Mouse (Mus musculus): ENCODE data around the gene Nudc. TPM values are rescaled to one million over a fixed set of nuclear protein-coding genes. Genes with fewer than 3 reads are reported as not detected.

Gene Nudc
- polyA plus RNA-seq, 2 experiments = 180 to 184 TPM

DNA sequence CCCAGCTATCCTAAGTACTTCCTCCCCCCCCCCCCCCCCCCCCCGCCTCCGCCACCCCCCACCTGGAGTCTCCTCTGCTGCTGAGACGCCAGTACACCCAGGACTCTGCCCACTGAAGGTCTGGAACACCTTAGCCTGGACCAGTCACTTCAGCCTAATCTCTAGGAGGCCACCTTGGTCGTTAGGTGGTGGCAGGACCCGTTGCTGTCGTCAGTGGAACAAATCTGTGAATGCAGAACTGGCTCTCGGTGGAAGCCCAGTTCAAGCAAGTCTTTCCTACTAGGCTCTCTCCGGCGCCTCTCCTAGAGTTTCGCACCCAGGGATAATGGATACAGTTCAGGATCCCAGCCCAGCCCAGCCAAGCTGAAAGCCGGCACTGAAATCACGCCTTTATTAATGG, 51.9 kb downstream of the Nudc start:
- TF ChIP-seq POLR2A (IDR thresholded peaks at IDR 0.05; ENCODE audit: borderline replicate concordance, extremely low read depth, insufficient read depth, insufficient read length) = no peak
- peaks cover 36% of the 10 kb centered on the region for H3K27me3 ChIP-seq (ENCODE audit: control insufficient read depth, insufficient read depth, low read length)
- H3K4me2 ChIP-seq (replicated peaks; ENCODE audit: low read depth, low read length, severe bottlenecking) = peak overlapping the region; percentile 40
- whole genome bisulfite sequencing = 23% methylated on average over 10 of the region's 12 CpGs
- H3K36me3 ChIP-seq (ENCODE audit: control insufficient read depth, insufficient read depth, low read length) = no peaks in the 10 kb centered on the region
- no peak overlapping the region for H3K9ac ChIP-seq (ENCODE audit: low read depth, low read length, severe bottlenecking)
- ATAC-seq (ENCODE audit: low FRiP score, low read depth) (no peak), DNase-seq (ENCODE audit: low spot score) (no peak)
- peak overlapping the region; percentile 16 for H3K4me3 ChIP-seq (replicated peaks; ENCODE audit: low read length)
- peaks cover 15% of the 10 kb centered on the region for H3K4me1 ChIP-seq (ENCODE audit: control insufficient read depth, insufficient read depth, low read length)
- no peaks in the 10 kb centered on the region for H3K9me3 ChIP-seq (ENCODE audit: control insufficient read depth, low read length)
- H3K27ac ChIP-seq (replicated peaks; ENCODE audit: low read depth, low read length) = no peak overlapping the region

DNA sequence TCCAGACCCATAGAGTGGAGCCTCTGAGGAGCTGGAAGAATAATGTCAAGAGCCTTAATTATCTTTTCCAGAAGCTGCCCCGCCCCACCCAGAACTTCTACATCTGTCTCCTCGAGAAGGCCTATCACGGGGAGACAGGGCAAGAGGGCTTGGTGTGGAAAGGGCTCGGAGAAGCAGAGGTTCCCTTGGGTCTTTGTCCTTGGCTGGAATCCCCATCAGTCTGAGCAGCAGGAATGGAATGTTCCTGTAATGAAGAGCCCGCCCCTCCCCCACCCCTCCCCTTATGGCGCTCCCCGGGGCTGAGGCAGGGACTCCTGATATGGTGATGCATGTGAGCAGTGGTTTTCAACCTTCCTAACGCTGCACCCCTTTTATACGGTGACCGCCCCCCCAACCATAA, 54.0 kb downstream of the Nudc start:
- no peak for ATAC-seq (ENCODE audit: low FRiP score, low read depth)
- DNase-seq (ENCODE audit: low spot score) = no peak
- H3K27me3 ChIP-seq (ENCODE audit: control insufficient read depth, insufficient read depth, low read length) = peaks cover 23% of the 10 kb centered on the region
- TF ChIP-seq POLR2A (IDR thresholded peaks at IDR 0.05; ENCODE audit: borderline replicate concordance, extremely low read depth, insufficient read depth, insufficient read length) = no peak
- no peaks in the 10 kb centered on the region for H3K36me3 ChIP-seq (ENCODE audit: control insufficient read depth, insufficient read depth, low read length)
- H3K27ac ChIP-seq (replicated peaks; ENCODE audit: low read depth, low read length) = no peak overlapping the region
- H3K4me2 ChIP-seq (replicated peaks; ENCODE audit: low read depth, low read length, severe bottlenecking) = no peak overlapping the region
- no peaks in the 10 kb centered on the region for H3K9me3 ChIP-seq (ENCODE audit: control insufficient read depth, low read length)
- no peak overlapping the region for H3K9ac ChIP-seq (ENCODE audit: low read depth, low read length, severe bottlenecking)
- WGBS = 38% methylated on average over 10 of the region's 10 CpGs
- no peak overlapping the region for H3K4me3 ChIP-seq (replicated peaks; ENCODE audit: low read length)
- peaks cover 5% of the 10 kb centered on the region; the same call in 1 of the 2 replicates for H3K4me1 ChIP-seq (ENCODE audit: control insufficient read depth, insufficient read depth, low read length)

- no peak overlapping the region for H3K27ac ChIP-seq (replicated peaks; ENCODE audit: low read depth, low read length)
- H3K9me3 ChIP-seq (ENCODE audit: control insufficient read depth, low read length) = no peaks in the 10 kb centered on the region
- no peak overlapping the region for H3K4me3 ChIP-seq (replicated peaks; ENCODE audit: low read length)
- peaks cover 5% of the 10 kb centered on the region; the same call in 1 of the 2 replicates for H3K4me1 ChIP-seq (ENCODE audit: control insufficient read depth, insufficient read depth, low read length)
- no peak for TF ChIP-seq POLR2A (IDR thresholded peaks at IDR 0.05; ENCODE audit: borderline replicate concordance, extremely low read depth, insufficient read depth, insufficient read length)
- H3K4me2 ChIP-seq (replicated peaks; ENCODE audit: low read depth, low read length, severe bottlenecking) = no peak overlapping the region
- WGBS = 67% methylated on average over 4 of the region's 4 CpGs
- no peaks in the 10 kb centered on the region for H3K36me3 ChIP-seq (ENCODE audit: control insufficient read depth, insufficient read depth, low read length)
- no peak overlapping the region for H3K9ac ChIP-seq (ENCODE audit: low read depth, low read length, severe bottlenecking)
- DNase-seq (ENCODE audit: low spot score) (no peak), ATAC-seq (ENCODE audit: low FRiP score, low read depth) (no peak)
- peaks cover 2% of the 10 kb centered on the region; the same call in 1 of the 2 replicates for H3K27me3 ChIP-seq (ENCODE audit: control insufficient read depth, insufficient read depth, low read length)
These were observed 56.1 kb downstream of the Nudc start for GRCm38 (mm10) chr4:133489489-133490245.

- H3K27ac ChIP-seq (replicated peaks; ENCODE audit: low read depth, low read length) = no peak overlapping the region
- no peak for DNase-seq (ENCODE audit: low spot score)
- no peak overlapping the region for H3K4me2 ChIP-seq (replicated peaks; ENCODE audit: low read depth, low read length, severe bottlenecking)
- H3K4me3 ChIP-seq (replicated peaks; ENCODE audit: low read length) = no peak overlapping the region
- no peaks in the 10 kb centered on the region for H3K36me3 ChIP-seq (ENCODE audit: control insufficient read depth, insufficient read depth, low read length)
- ATAC-seq (ENCODE audit: low FRiP score, low read depth) = no peak
- no peak overlapping the region for H3K9ac ChIP-seq (ENCODE audit: low read depth, low read length, severe bottlenecking)
- WGBS = 69% methylated on average over 20 of the region's 20 CpGs
- H3K9me3 ChIP-seq (ENCODE audit: control insufficient read depth, low read length) = no peaks in the 10 kb centered on the region
- H3K27me3 ChIP-seq (ENCODE audit: control insufficient read depth, insufficient read depth, low read length) = no peaks in the 10 kb centered on the region
- TF ChIP-seq POLR2A (IDR thresholded peaks at IDR 0.05; ENCODE audit: borderline replicate concordance, extremely low read depth, insufficient read depth, insufficient read length) = no peak
- H3K4me1 ChIP-seq (ENCODE audit: control insufficient read depth, insufficient read depth, low read length) = peaks cover 2% of the 10 kb centered on the region; the same call in 1 of the 2 replicates
These were observed 57.0 kb downstream of the Nudc start for GRCm38 (mm10) chr4:133488619-133489392.

- H3K9me3 ChIP-seq (ENCODE audit: control insufficient read depth, low read length) = no peaks in the 10 kb centered on the region
- H3K4me2 ChIP-seq (replicated peaks; ENCODE audit: low read depth, low read length, severe bottlenecking) = no peak overlapping the region
- no peaks in the 10 kb centered on the region for H3K36me3 ChIP-seq (ENCODE audit: control insufficient read depth, insufficient read depth, low read length)
- WGBS = 90% methylated on average over 26 of the region's 26 CpGs
- H3K27ac ChIP-seq (replicated peaks; ENCODE audit: low read depth, low read length) = no peak overlapping the region
- peaks cover 2% of the 10 kb centered on the region; the same call in 1 of the 2 replicates for H3K4me1 ChIP-seq (ENCODE audit: control insufficient read depth, insufficient read depth, low read length)
- DNase-seq (ENCODE audit: low spot score) = no peak
- no peak overlapping the region for H3K9ac ChIP-seq (ENCODE audit: low read depth, low read length, severe bottlenecking)
- no peak for ATAC-seq (ENCODE audit: low FRiP score, low read depth)
- no peak for TF ChIP-seq POLR2A (IDR thresholded peaks at IDR 0.05; ENCODE audit: borderline replicate concordance, extremely low read depth, insufficient read depth, insufficient read length)
- no peak overlapping the region for H3K4me3 ChIP-seq (replicated peaks; ENCODE audit: low read length)
- peaks cover 2% of the 10 kb centered on the region; the same call in 1 of the 2 replicates for H3K27me3 ChIP-seq (ENCODE audit: control insufficient read depth, insufficient read depth, low read length)
These were observed 59.0 kb downstream of the Nudc start for GRCm38 (mm10) chr4:133486673-133487357.
